In genomic region chr5:31596481-31597429, GRCm38 (mm10) we compare ENCODE assay signal across 8 mouse cellular contexts. TPM values are rescaled to one million over a fixed set of nuclear protein-coding genes. Genes with fewer than 3 reads are reported as not detected.
A peak's percentile ranks its signal among the peaks of the same experiment; 100 is the strongest.
DNase-seq lines count a peak whose midpoint lies in the region; ATAC-seq and TF ChIP-seq lines count a peak whose summit lies in the region.

Gene Mrpl33 (plus strand): TSS chr5:31596935.

- peak within 1 kb of the TSS; percentile 31; the same call in 1 of the 2 replicates for H3K27ac ChIP-seq in intestine, postnatal 0 days (ENCODE audit: low read depth, low read length)
- H3K27ac ChIP-seq in limb, embryonic 14.5 days (replicated peaks; ENCODE audit: low read depth, low read length) = no peak within 1 kb of the TSS
- no peak within 1 kb of the TSS for H3K27ac ChIP-seq in midbrain, embryonic 15.5 days

- WGBS in intestine, postnatal 0 days = 8% methylated on average over 26 of the region's 26 CpGs
- WGBS in limb, embryonic 14.5 days = 8% methylated on average over 23 of the region's 26 CpGs
- 8% methylated on average over 26 of the region's 26 CpGs for WGBS in midbrain, embryonic 15.5 days

- H3K9me3 ChIP-seq in intestine, postnatal 0 days (ENCODE audit: control insufficient read depth) = no peaks in the 10 kb centered on the region
- H3K9me3 ChIP-seq in limb, embryonic 14.5 days (ENCODE audit: control insufficient read depth, low read length) = no peaks in the 10 kb centered on the region
- H3K9me3 ChIP-seq in midbrain, embryonic 15.5 days = no peaks in the 10 kb centered on the region

- no peak for TF ChIP-seq POLR2A in limb, embryonic 14.5 days (IDR thresholded peaks at IDR 0.05; ENCODE audit: borderline replicate concordance, extremely low read depth, insufficient read depth, insufficient read length)

- peak; percentile 62 for TF ChIP-seq CTCF in intestine, postnatal 0 days (IDR thresholded peaks at IDR 0.05; ENCODE audit: low read depth)

- H3K4me3 ChIP-seq in intestine, postnatal 0 days (ENCODE audit: low read depth, low read length) = peak within 1 kb of the TSS; percentile 30
- peak within 1 kb of the TSS; percentile 33 for H3K4me3 ChIP-seq in limb, embryonic 14.5 days (replicated peaks; ENCODE audit: low read length)
- peak within 1 kb of the TSS; percentile 32 for H3K4me3 ChIP-seq in midbrain, embryonic 15.5 days

- peak; percentile 73 for DNase-seq in 416B (ENCODE audit: low read depth)
- DNase-seq in adrenal gland, adult 18-20 months (ENCODE audit: low spot score in 2 of 2) = peak; percentile 39 to 55
- DNase-seq in embryo, embryonic 9.5 days (ENCODE audit: extremely low spot score) = peak; percentile 47
- DNase-seq in heart, adult 11 months = peak; percentile 97
- DNase-seq in limb, embryonic 14.5 days (ENCODE audit: low spot score) = peak; percentile 49
- peak; percentile 37 to 74 for DNase-seq in spleen, postnatal 4 days (ENCODE audit: low spot score in 2 of 2)

- no peaks in the 10 kb centered on the region for H3K4me1 ChIP-seq in intestine, postnatal 0 days (replicated peaks; ENCODE audit: control insufficient read depth, insufficient read depth, low read length)
- H3K4me1 ChIP-seq in limb, embryonic 14.5 days (ENCODE audit: control insufficient read depth, insufficient read depth, low read length) = peaks cover 7% of the 10 kb centered on the region
- peaks cover 11% of the 10 kb centered on the region; the same call in 1 of the 2 replicates for H3K4me1 ChIP-seq in midbrain, embryonic 15.5 days

- no peaks in the 10 kb centered on the region for H3K27me3 ChIP-seq in intestine, postnatal 0 days (replicated peaks; ENCODE audit: control insufficient read depth, insufficient read depth, low read length)
- H3K27me3 ChIP-seq in limb, embryonic 14.5 days (ENCODE audit: control insufficient read depth, insufficient read depth, low read length) = no peaks in the 10 kb centered on the region
- H3K27me3 ChIP-seq in midbrain, embryonic 15.5 days (replicated peaks) = no peaks in the 10 kb centered on the region

- ATAC-seq in intestine, postnatal 0 days = peak; percentile 86
- no peak for ATAC-seq in limb, embryonic 14.5 days (ENCODE audit: low FRiP score, low read depth)
- ATAC-seq in midbrain, embryonic 15.5 days (replicated peaks) = peak; percentile 50; the same call in 1 of the 2 replicates

- H3K36me3 ChIP-seq in intestine, postnatal 0 days (ENCODE audit: control insufficient read depth, insufficient read depth) = no peaks in the 10 kb centered on the region
- H3K36me3 ChIP-seq in limb, embryonic 14.5 days (ENCODE audit: control insufficient read depth, insufficient read depth, low read length) = no peaks in the 10 kb centered on the region
- H3K36me3 ChIP-seq in midbrain, embryonic 15.5 days (replicated peaks) = no peaks in the 10 kb centered on the region

- peak within 1 kb of the TSS; percentile 69 for H3K4me2 ChIP-seq in intestine, postnatal 0 days (replicated peaks; ENCODE audit: low read depth)
- peak within 1 kb of the TSS; percentile 60 for H3K4me2 ChIP-seq in limb, embryonic 14.5 days (replicated peaks; ENCODE audit: low read depth, low read length, severe bottlenecking)
- H3K4me2 ChIP-seq in midbrain, embryonic 15.5 days = peak within 1 kb of the TSS; percentile 51

- peak within 1 kb of the TSS; percentile 32 for H3K9ac ChIP-seq in intestine, postnatal 0 days (ENCODE audit: low read depth, low read length)
- H3K9ac ChIP-seq in limb, embryonic 14.5 days (ENCODE audit: low read depth, low read length, severe bottlenecking) = peak within 1 kb of the TSS; percentile 55
- H3K9ac ChIP-seq in midbrain, embryonic 15.5 days = peak within 1 kb of the TSS; percentile 23; the same call in 1 of the 2 replicates

RNA-seq across cellular contexts. Expression of gene Mrpl33, which starts in this region (rescaled TPM):
- 100 to 1,000 TPM; 265 to 377 TPM for total RNA-seq in adrenal gland, adult 18-20 months (2021)
- 337 and 357 TPM in 2 replicates for polyA plus RNA-seq in intestine, postnatal 0 days (2015; fragmentation: Nextera tagmentation; extraction: Ambion mirVana)
- polyA plus RNA-seq in limb, embryonic 14.5 days (2012; rRNA removed) = 76.9 and 138 TPM in 2 replicates
- polyA plus RNA-seq in limb, embryonic 14.5 days (2014; fragmentation: Nextera tagmentation; extraction: Ambion mirVana) = 266 and 312 TPM in 2 replicates
- 176 and 183 TPM in 2 replicates for polyA plus RNA-seq in midbrain, embryonic 15.5 days (2015; fragmentation: Nextera tagmentation; extraction: Ambion mirVana)

Comparison
In these comparisons a context has a peak if more than half of its experiments do, and no peak if none do; other contexts are left out.
1. DNase-seq: peak in every context shown above with its lines; median percentile 97 in heart, adult 11 months; 73 in 416B; 56 in spleen, postnatal 4 days; 49 in limb, embryonic 14.5 days; 47 in adrenal gland, adult 18-20 months; 47 in embryo, embryonic 9.5 days.